ENCODE assay signal across 10 mouse cellular contexts in genomic region chr9:115887571-115887970, GRCm38 (mm10). TPM values are rescaled to one million over a fixed set of nuclear protein-coding genes. Genes with fewer than 3 reads are reported as not detected.
"Had no signal": no experiment of that assay in that cellular context is flagged by ENCODE, and none has a peak within 500 bp of the region (broad histone marks: within the 10 kb centered on the region; RNA-seq: fewer than 3 reads in every experiment).

No protein-coding gene starts in this region.

- DNase-seq: kidney, adult 9 months; layer of hippocampus, adult 9-11 months; layer of hippocampus, postnatal 36 days; lung, adult 18-20 months; retina, postnatal 1 day; right cerebral cortex, postnatal 4 days; thymus, adult 2 months; thymus, postnatal 36 days had no signal

RNA-seq across cellular contexts. Expression of gene Gadl1, which starts 21.7 kb away (rescaled TPM):
- total RNA-seq: liver, adult 2 months; megakaryocyte-erythroid progenitor cell, adult 5-6 weeks had no signal
